Mouse (Mus musculus) forelimb bud, embryonic 11.5 days (tissue): ENCODE measurements around the gene Hist2h4.
"Not testable (repeated sequence)": the region's sequence is repeated elsewhere in the genome, so short reads cannot be mapped to it uniquely, and the experiment has no call there.

Source experiments
- DNase-seq: peaks from one replicate; pipeline ENCODE4 v3.0.0-alpha.2; 2012; ENCODE audit warnings: low read depth, low spot score

Hist2h4 gene

GRCm38 (mm10) chr3:96247356-96248140 lies 15.6 kb downstream of the Hist2h4 start:
- no peak for DNase-seq

DNA sequence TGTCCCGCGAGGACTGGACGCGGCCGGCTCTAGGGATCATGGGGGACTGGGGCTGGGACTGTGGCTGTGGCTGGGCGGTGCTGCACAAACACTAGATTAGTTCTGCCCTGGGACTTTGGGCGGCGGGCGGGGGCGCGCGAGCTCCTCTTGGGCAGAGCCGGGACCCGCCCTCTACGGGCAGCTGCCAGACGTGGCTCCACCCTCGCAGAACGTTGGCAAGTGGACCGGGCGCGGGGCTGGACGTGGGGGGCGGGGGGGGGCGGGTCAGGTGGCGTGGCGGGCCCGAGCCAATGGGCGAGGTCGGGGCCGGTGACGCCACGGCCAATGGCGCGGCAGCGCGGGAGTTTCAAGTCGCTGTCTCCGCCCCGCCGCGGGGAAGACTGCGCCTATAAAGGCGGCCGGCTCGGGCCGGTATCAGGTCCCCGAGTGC lies 16.7 kb downstream of the Hist2h4 start, which contains the start of gene Hist2h3c1:
Gene Hist2h3c1, plus strand, starts transcription at position 259 of the 430 bp plus-strand sequence.
- DNase-seq = not testable (repeated sequence)

- not testable (repeated sequence) for DNase-seq
These were observed 17.1 kb downstream of the Hist2h4 start for GRCm38 (mm10) chr3:96246018-96246417.

- DNase-seq = peak; percentile 76
These were observed 17.9 kb downstream of the Hist2h4 start, which contains the start of gene Hist2h2aa1 for GRCm38 (mm10) chr3:96245003-96245886. Hist2h2aa1 (plus strand) TSS chr3:96245497.

DNA sequence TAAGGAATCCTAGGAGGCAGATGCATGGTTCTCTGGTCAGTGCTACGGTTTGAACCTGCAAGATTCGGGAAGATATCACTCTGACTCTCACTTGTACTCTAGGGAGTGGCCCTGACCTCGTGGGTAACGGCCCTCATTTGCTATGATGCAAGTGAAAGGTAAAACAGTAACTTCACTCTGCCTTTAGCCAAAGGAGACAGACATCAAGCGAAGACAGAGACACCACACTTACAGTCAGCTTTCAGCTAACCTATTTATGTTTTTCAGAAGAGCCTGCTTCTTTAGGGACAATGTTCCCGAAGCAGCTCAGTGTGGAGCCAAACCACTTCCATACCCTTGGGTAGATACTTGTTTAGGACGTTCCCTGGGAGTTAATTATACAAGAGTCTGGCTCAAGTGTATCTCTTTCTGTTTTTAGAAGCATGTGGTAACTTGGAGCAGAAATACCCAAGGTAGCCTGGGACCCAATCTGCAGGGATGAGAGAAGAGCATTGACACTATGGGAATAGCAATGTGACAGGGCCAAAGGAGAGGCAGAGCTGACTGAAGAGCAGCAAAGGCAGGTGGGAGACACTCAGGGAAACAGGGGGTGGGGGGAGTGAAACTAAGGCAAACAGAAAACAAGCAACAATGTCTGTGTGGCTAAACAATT lies 19.1 kb downstream of the Hist2h4 start:
- DNase-seq = no peak

GRCm38 (mm10) chr3:96240799-96241197 lies 22.3 kb downstream of the Hist2h4 start:
- no peak for DNase-seq

DNA sequence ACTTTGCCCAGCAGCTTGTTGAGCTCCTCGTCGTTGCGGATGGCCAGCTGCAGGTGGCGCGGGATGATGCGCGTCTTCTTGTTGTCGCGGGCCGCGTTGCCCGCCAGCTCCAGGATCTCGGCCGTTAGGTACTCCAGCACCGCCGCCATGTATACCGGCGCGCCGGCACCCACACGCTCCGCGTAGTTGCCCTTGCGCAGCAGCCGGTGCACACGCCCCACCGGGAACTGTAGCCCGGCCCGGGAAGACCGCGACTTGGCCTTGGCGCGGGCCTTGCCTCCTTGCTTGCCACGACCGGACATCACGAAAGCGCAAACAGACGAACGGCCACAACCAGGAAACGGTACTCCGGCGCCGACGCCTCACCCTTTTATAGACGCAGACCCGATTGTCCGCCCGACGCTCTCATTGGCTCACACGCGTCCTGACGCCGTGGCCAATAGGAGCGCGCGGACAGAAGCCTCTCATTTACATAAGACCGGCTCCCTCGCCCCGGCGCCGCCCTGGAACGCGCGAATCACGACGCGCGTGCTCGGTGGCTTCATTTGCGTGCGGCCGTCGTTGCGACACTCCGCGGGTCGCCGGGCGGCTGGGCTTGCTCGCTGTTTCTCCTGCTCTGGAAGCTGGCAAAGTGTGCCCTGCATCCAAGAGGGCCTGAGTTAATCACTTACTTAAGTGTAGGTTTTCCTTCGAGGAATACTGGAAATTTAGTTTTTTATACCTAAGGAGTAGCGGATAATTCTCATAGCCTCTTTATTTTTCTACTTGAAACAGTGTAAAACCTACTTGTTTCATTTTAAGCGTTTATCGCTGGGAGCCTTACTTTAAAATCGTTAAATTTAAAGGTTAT lies 22.9 kb downstream of the Hist2h4 start, which contains the start of gene Hist2h2aa2:
Gene Hist2h2aa2, minus strand, starts transcription at position 328 of the 850 bp plus-strand sequence.
- DNase-seq = peak; percentile 57

DNA sequence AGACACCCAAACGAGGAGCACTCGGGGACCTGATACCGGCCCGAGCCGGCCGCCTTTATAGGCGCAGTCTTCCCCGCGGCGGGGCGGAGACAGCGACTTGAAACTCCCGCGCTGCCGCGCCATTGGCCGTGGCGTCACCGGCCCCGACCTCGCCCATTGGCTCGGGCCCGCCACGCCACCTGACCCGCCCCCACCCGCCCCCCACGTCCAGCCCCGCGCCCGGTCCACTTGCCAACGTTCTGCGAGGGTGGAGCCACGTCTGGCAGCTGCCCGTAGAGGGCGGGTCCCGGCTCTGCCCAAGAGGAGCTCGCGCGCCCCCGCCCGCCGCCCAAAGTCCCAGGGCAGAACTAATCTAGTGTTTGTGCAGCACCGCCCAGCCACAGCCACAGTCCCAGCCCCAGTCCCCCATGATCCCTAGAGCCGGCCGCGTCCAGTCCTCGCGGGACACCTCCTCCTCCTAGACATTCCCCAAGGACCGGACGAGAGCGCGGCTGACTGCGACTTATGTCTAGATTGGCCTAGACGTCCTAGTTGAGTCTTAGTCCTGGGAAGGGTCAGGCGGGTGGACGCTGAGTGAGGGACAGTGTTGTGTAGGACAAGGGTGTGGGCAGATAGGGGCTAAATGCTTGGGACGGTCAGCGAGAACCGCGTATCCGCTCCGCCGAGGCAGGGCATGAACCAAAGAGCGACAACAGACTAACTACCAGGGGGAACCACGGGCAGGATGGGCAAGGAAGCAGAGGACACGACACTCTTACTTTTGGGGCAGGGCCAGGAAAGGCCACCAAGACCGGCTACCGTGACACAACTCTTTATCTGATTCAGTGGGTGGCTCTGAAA lies 23.9 kb downstream of the Hist2h4 start, which contains the start of gene Hist2h3c2:
Gene Hist2h3c2, minus strand, starts transcription at position 174 of the 840 bp plus-strand sequence.
- DNase-seq = not testable (repeated sequence)

GRCm38 (mm10) chr3:96237904-96238511 lies 25.1 kb downstream of the Hist2h4 start:
- peak; percentile 55 for DNase-seq

DNA sequence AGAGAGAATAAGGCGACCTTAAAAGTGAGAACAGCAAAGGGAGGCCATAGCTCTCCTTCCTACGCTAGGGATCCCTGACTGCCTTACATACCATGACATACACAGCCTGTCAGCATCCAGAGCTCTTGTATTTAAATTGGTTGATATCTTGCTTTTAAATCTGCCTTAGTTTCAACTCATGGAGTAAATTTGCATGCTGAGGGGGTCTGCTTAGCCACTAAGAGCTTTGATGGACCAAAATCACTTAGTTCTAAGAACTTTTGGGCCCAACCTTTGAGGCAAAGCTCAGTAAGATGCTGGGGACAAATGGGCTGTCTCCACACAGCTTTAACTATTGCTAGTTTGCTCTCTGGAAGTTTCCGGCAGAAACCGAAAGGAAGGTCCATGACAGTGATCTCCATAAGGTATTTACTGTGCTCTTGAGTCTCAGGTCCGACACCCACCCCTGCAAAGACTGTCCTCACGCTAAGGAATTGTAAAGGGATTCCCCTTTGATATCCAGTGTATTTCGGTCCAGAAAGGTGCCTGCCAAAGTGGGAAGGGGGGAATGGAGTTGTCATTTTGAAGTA lies 25.7 kb downstream of the Hist2h4 start:
- peak; percentile 41 for DNase-seq

- DNase-seq = no peak
These were observed 26.2 kb downstream of the Hist2h4 start for GRCm38 (mm10) chr3:96236834-96237334.

DNA sequence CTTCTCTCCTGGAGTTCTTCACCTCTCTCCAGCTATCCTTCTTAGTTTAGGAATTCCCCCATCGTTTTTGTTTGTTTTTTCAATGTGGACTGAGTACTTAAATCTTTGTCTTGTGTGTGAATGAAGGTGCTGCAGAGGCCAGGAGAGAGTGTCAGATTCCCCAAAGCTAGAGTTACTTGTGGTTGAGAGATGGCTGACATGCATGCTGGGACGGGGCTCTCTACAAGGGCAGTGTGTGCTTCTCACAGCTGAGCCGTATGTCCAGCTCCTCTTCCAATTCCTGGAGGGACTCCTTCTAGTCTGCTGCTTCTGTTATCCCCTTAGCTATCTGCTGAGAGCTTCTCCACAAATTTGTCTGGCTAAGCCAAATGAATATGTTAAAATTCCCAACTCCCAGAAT lies 27.3 kb downstream of the Hist2h4 start:
- DNase-seq = no peak

GRCm38 (mm10) chr3:96234914-96235313 lies 28.2 kb downstream of the Hist2h4 start:
- no peak for DNase-seq

GRCm38 (mm10) chr3:96231758-96232120 lies 31.4 kb downstream of the Hist2h4 start:
- DNase-seq = no peak

DNA sequence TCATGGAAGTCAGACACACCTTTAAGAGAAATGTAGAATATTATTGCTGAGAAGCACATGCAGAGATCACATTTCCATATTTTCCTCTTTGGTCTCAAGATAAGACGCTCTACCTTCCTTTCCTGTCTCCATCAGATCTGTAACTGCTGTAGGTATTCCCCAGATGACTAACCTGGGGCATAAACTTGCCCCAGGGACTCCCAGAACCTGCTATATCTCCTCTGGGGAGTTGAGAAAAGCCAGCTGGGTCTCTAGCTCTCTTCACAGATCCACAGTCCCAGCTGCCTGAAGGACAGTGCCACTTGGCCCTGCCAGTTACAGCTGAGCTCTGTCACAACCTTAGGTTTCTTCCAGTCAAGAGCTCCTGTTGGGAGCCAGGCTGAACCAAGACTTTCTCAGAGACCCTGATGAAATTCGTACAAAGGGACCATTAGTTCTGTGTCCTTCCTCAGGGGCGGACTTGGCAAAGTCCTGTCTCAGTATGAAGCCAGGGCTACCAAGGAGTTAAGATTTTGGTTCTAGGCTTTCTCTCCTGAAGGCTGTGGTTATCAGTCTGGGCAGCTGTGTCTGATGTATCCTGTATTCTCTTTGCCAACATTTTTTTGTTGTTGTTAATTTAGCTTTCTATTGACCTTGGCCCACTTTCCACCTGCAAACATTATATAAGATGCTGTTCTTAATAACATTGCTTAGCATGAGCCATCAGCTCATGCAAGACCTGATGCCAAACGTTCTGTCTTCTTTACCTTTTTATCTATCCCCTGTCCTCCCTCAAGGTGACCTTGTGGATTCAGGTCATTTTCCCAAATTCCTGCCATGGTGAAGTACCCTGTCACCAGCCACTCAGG lies 32.0 kb downstream of the Hist2h4 start:
- no peak for DNase-seq

- DNase-seq = no peak
These were observed 32.7 kb downstream of the Hist2h4 start for GRCm38 (mm10) chr3:96230404-96230803.

DNA sequence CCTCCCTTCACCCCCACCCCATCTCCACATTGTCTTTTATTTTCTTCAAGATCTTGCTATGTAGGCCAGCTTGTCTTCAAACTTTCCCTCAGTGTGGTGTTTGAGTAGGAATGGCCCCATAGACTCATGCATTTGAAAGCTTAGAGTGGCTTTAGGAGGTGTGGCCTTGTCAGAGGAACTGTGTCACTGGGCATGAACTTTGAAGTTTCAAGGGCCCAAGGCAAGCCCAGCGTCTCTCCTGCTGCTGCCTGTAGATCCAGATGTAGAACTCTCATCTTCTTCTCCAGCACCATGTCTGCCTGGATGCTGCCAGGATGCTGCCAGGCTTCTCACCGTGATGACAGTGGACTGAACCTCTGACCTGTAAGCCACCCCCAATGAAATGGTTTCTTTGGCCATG lies 34.3 kb downstream of the Hist2h4 start:
- DNase-seq = no peak
